Mouse (Mus musculus) midbrain, postnatal 0 days (tissue): ENCODE data around the gene Sit1. TPM values are rescaled to one million over a fixed set of nuclear protein-coding genes. Genes with fewer than 3 reads are reported as not detected.
A peak's percentile ranks its signal among the peaks of the same experiment; 100 is the strongest.

Experiments
- ATAC-seq: fragments of 200-750 bp; cut with Nextera tagmentation; 2 replicates; pipeline ENCODE4 v1.8.0; 2017; ENCODE audit warnings: moderate number of reproducible peaks, mild to moderate bottlenecking, moderate TSS enrichment, moderate library complexity; ENCODE audit not compliant: low FRiP score
- DNase-seq: peaks from one replicate; pipeline ENCODE4 v3.0.0-alpha.2; 2015; ENCODE audit warnings: low spot score
- H3K27ac ChIP-seq: fragments of 300-500 bp; sonication (generic); 2 replicates; pipeline ENCODE4 v1.5.1; 2014; ENCODE audit warnings: low read depth, mild to moderate bottlenecking, low read length, mixed read lengths
- H3K27me3 ChIP-seq: fragments of 300-500 bp; sonication (generic); 2 replicates; pipeline ENCODE4 v1.6.1; 2014; ENCODE audit warnings: low read length, control low read depth, mixed read lengths; ENCODE audit not compliant: insufficient read depth
- H3K36me3 ChIP-seq: fragments of 300-500 bp; sonication (generic); 2 replicates; pipeline ENCODE4 v1.6.1; 2014; ENCODE audit warnings: low read length, control low read depth, mixed read lengths; ENCODE audit not compliant: insufficient read depth
- H3K4me1 ChIP-seq: fragments of 300-500 bp; sonication (generic); 2 replicates; pipeline ENCODE4 v1.6.1; 2014; ENCODE audit warnings: mild to moderate bottlenecking, control low read depth, antibody characterized with exemption, low read length, mixed read lengths; ENCODE audit not compliant: insufficient read depth
- H3K4me2 ChIP-seq: fragments of 300-500 bp; sonication (generic); 2 replicates; pipeline ENCODE4 v1.6.1; 2014; ENCODE audit warnings: low read depth, mild to moderate bottlenecking, low read length, mixed read lengths; ENCODE audit not compliant: poor library complexity, severe bottlenecking
- H3K4me3 ChIP-seq: fragments of 300-500 bp; sonication (generic); 2 replicates; pipeline ENCODE4 v1.5.1; 2014; ENCODE audit warnings: low read depth, mild to moderate bottlenecking, low read length, moderate library complexity
- H3K9ac ChIP-seq: fragments of 300-500 bp; sonication (generic); replicated peaks from 2 replicates; pipeline ENCODE4 v1.6.1; 2014; ENCODE audit warnings: mild to moderate bottlenecking, low read length, moderate library complexity, mixed read lengths; ENCODE audit not compliant: poor library complexity, severe bottlenecking
- H3K9me3 ChIP-seq: fragments of 300-500 bp; sonication (generic); 2 replicates; pipeline ENCODE4 v1.6.1; 2016; ENCODE audit warnings: low read length, control low read depth
- CTCF ChIP-seq: IDR thresholded peaks from 2 replicates; pipeline ENCODE4 v1.5.1; 2016; ENCODE audit warnings: antibody characterized with exemption, mild to moderate bottlenecking
- WGBS: fragments of 180-500 bp; shearing (Covaris S2); extraction: QIAGEN DNeasy Blood & Tissue Kit; methylation state at CpG from one replicate; pipeline ENCODE4 v1.1.7; 2014; 5-methylcytosine and 5-hydroxymethylcytosine counted together
- polyA plus RNA-seq: library from polyadenylated mRNA; unstranded; fragments of >200 nt; fragmentation: Nextera tagmentation; extraction: Ambion mirVana; gene quantifications from 2 replicates; pipeline ENCODE4 v1.2.1, GENCODE M21; 2015
- total RNA-seq: library from RNA; depleted of rRNA; stranded (reverse); fragments of >200 nt; gene quantifications from 2 replicates; pipeline ENCODE4 v1.2.3, GENCODE M21; 2014

Gene Sit1
- total and polyA plus RNA-seq, 2 experiments from 2014 or later, result not detected

DNA sequence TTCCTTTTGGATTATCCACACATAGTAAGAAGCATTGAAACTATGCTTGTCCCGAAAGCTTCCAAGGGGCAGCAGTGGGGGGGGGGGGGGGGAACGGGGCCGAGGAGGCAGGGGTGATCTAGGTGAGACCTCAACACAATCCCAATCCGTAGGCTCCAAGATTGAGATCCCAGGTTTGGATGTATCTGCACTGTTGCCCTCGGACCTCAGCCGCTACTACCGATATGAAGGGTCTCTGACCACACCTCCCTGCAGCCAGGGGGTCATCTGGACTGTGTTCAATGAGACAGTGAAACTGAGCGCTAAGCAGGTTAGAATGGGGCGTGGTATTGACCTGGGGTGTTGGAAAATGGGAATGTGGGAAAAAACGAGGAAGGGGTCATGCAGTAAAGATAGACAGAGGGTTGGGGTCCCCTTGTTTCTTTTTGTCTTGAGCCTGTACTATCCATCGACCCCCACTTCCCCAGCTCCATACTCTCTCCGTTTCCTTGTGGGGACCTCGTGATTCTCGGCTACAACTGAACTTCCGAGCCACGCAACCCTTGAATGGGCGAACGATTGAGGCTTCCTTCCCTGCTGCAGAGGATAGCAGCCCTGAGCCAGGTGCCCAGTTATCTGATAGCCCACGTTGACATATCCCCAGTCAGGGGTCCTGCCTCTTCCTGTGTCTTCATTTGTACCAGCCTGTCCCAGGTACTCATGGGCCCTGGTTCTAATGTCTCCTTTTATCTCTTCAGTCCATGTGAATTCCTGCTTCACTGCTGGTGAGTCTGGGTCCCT, 28.3 kb upstream of the Sit1 start:
- WGBS, result 86% methylated on average over 17 of the region's 19 CpGs
- no peak for TF ChIP-seq CTCF
- no peak overlapping the region for H3K4me3 ChIP-seq
- no peaks in the 10 kb centered on the region; the same call in 1 of the 2 replicates for H3K4me1 ChIP-seq
- H3K4me2 ChIP-seq, result no peak overlapping the region
- no peak overlapping the region for H3K9ac ChIP-seq
- peaks cover 16% of the 10 kb centered on the region for H3K27me3 ChIP-seq
- no peak for ATAC-seq
- no peak overlapping the region for H3K27ac ChIP-seq
- H3K9me3 ChIP-seq, result no peaks in the 10 kb centered on the region
- H3K36me3 ChIP-seq, result no peaks in the 10 kb centered on the region
- no peak for DNase-seq

DNA sequence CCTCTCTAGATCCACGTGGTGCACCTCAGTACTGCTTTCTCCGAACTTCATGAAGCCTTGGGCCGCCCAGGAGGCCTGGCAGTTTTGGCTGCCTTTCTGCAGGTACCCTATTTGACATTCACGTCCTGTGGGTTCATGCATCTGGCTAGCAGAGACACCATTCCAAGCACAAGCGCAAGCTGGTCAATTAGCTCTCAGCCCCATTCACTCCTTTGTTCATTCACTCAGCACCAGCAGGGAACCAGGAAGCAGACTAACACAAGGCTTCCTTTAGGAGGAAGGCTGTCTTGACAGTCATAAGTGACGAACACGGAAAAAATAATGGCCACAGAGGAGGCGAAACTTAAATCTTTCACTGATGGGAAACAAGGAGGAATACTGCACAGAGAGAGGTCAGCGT, 25.6 kb upstream of the Sit1 start:
- H3K27ac ChIP-seq, result no peak overlapping the region
- no peaks in the 10 kb centered on the region for H3K9me3 ChIP-seq
- ATAC-seq, result no peak
- peaks cover 17% of the 10 kb centered on the region for H3K27me3 ChIP-seq
- no peak for TF ChIP-seq CTCF
- H3K9ac ChIP-seq, result no peak overlapping the region
- whole genome bisulfite sequencing, result 38% methylated on average over 9 of the region's 9 CpGs
- H3K4me1 ChIP-seq, result no peaks in the 10 kb centered on the region; the same call in 1 of the 2 replicates
- H3K36me3 ChIP-seq, result no peaks in the 10 kb centered on the region
- no peak for DNase-seq
- H3K4me2 ChIP-seq, result peak overlapping the region; percentile 49; the same call in 1 of the 2 replicates
- peak overlapping the region; percentile 22; the same call in 1 of the 2 replicates for H3K4me3 ChIP-seq

DNA sequence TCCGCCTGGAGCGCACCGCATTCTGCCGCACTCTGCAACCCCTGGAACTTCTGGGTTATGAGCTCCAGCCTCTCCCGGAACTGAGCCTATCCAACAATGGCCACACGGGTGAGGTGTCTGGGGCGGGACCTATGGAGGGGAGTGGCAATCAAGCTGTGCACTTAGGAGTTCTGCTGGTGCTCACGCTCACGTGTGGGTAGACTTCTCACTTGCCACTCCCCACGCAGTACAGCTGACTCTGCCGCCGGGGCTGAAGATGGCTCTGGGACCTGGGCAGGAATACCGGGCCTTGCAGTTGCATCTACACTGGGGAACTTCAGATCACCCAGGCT, 25.1 kb upstream of the Sit1 start:
- ATAC-seq (no peak), DNase-seq (no peak)
- TF ChIP-seq CTCF, result no peak
- no peaks in the 10 kb centered on the region for H3K36me3 ChIP-seq
- no peak overlapping the region for H3K9ac ChIP-seq
- H3K4me3 ChIP-seq, result peak overlapping the region; percentile 22
- peaks cover 17% of the 10 kb centered on the region for H3K27me3 ChIP-seq
- 10% methylated on average over 13 of the region's 13 CpGs for WGBS
- H3K4me1 ChIP-seq, result no peaks in the 10 kb centered on the region; the same call in 1 of the 2 replicates
- no peak overlapping the region for H3K27ac ChIP-seq
- no peaks in the 10 kb centered on the region for H3K9me3 ChIP-seq
- H3K4me2 ChIP-seq, result peak overlapping the region; percentile 49

DNA sequence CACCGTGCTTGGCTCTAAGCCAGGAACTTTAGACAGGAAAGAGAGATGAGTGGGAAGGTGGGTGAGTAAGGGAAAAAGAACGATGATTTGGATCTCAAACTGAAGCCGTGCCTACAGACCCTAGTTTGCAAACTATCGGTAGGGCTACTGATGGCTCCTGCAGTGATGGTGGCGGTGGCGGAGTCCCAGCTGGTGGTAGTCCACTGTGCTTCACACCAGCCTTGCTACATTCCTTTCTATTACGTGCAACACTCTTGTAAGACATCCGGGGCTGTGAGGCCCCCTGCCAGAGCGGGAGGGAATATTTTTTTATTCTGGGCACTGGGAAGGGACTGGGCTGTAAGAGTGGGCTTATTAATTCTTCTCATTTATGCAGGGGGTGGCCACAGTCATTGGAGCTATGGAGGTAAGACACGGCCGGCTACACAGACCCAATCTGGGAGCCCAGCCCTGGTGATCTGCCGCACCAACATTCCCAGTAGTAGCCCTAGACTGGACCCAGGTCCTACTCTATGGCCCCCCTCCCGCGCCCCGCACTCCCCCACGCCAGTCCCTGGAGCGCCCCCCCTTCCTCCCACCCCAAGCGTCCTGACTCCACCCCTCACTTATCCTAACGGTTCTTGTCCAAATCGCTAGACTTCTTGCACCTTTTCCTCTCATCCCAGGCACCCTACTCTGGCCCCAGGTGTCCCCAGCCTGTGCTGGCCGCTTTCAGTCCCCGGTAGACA, 24.6 kb upstream of the Sit1 start:
- no peak overlapping the region for H3K9ac ChIP-seq
- peak overlapping the region; percentile 49 for H3K4me2 ChIP-seq
- no peak for ATAC-seq
- H3K4me1 ChIP-seq, result no peaks in the 10 kb centered on the region; the same call in 1 of the 2 replicates
- H3K27ac ChIP-seq, result no peak overlapping the region
- TF ChIP-seq CTCF, result no peak
- no peak for DNase-seq
- H3K36me3 ChIP-seq, result no peaks in the 10 kb centered on the region
- H3K4me3 ChIP-seq, result peak overlapping the region; percentile 22
- H3K9me3 ChIP-seq, result no peaks in the 10 kb centered on the region
- H3K27me3 ChIP-seq, result peaks cover 17% of the 10 kb centered on the region
- WGBS, result 16% methylated on average over 22 of the region's 22 CpGs

DNA sequence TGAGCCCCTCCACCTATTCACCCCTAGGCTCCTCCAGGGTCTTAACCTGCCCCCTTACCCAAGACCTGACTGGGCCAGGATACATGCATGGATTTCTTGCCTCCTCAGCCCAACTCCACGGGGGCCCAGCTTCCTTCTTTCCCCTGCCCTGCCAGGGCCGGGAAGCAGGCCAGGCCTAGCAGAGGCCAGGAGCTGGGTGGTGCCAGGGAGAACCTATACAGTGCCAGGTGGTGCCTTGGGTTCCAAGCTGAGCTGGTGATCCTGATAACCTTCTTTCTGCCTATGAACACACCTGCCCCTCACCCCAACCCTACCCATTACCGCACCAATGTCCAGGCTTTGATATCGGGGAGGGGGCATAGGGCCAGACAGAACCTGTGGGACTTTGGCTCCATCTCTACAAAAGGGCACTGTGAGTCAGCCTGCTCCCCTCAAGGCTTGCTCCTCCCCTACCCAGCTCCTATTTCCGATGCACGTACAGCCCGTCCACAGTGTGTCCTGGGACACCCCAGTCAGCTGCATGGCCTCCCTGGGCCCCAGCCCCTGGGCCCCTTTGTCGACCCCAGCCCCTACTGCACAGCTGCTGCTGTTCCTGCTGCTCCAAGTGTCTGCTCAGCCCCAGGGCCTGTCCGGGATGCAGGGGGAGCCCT, 23.1 kb upstream of the Sit1 start, which contains the start of gene Car9:
Gene Car9 (plus strand): TSS at position 431 of the 650 bp plus-strand sequence.
- ATAC-seq (no peak), DNase-seq (no peak)
- H3K4me3 ChIP-seq, result no peak within 1 kb of the TSS
- H3K36me3 ChIP-seq, result no peaks in the 10 kb centered on the region
- WGBS, result 50% methylated on average over 9 of the region's 9 CpGs
- H3K4me2 ChIP-seq, result peak within 1 kb of the TSS; percentile 49; the same call in 1 of the 2 replicates
- H3K27ac ChIP-seq, result no peak within 1 kb of the TSS
- H3K9ac ChIP-seq, result no peak within 1 kb of the TSS
- no peak for TF ChIP-seq CTCF
- H3K4me1 ChIP-seq, result no peaks in the 10 kb centered on the region; the same call in 1 of the 2 replicates
- H3K9me3 ChIP-seq, result no peaks in the 10 kb centered on the region
- H3K27me3 ChIP-seq, result peaks cover 17% of the 10 kb centered on the region
